Mouse (Mus musculus) embryonic fibroblast, embryonic 13.5 days (primary cell): ENCODE data around the gene Adamts17.

Experiments
- CTCF ChIP-seq: IDR thresholded peaks from 2 replicates; pipeline ENCODE4 v1.5.1; 2011; ENCODE audit warnings: mild to moderate bottlenecking, control low read depth, low read length, moderate library complexity, borderline replicate concordance; ENCODE audit not compliant: insufficient read depth
- POLR2A ChIP-seq: IDR thresholded peaks from 2 replicates; pipeline ENCODE4 v1.6.1; 2011; ENCODE audit warnings: low read depth, mild to moderate bottlenecking, control low read depth, low read length, moderate library complexity

GRCm38 (mm10) chr7:66815526-66815925 is 24.0 kb upstream of the Adamts17 start:
- no peak for TF ChIP-seq CTCF
- TF ChIP-seq POLR2A: no peak
